Mouse (Mus musculus) lung, adult 2 months (tissue): ENCODE measurements at regions not wholly inside any gene's neighbourhood (a gene's known extent, or its start where the extent isn't known, plus 50 kb on each side); places are given as distances from the start of the nearest gene placed in this dataset.

ENCODE experiments used
- CTCF ChIP-seq: fragments of 200-500 bp; IDR thresholded peaks from 2 replicates; pipeline ENCODE4 v1.5.1; 2011; ENCODE audit warnings: mild to moderate bottlenecking, low read length, control low read depth; ENCODE audit not compliant: insufficient read depth
- POLR2A ChIP-seq: fragments of 200-500 bp; IDR thresholded peaks from 2 replicates; pipeline ENCODE4 v1.6.1; 2011; ENCODE audit warnings: low read depth, mild to moderate bottlenecking, control low read depth, low read length, borderline replicate concordance; ENCODE audit errors: extremely low read depth

- no peak for TF ChIP-seq CTCF
- TF ChIP-seq POLR2A, result no peak
Measured at GRCm38 (mm10) chr9:118401170-118401569, 76.8 kb upstream of the Eomes start.
